Mouse (Mus musculus) right cerebral cortex, postnatal 10 days (tissue): ENCODE measurements at regions not wholly inside any gene's neighbourhood (a gene's known extent, or its start where the extent isn't known, plus 50 kb on each side); places are given as distances from the start of the nearest gene placed in this dataset.

Experiments used
- DNase-seq, 2 experiments: peaks; one replicate each; pipeline ENCODE4 v3.0.0; 2021; ENCODE audit warnings: low spot score in 2 of 2

- no peak for DNase-seq
These were observed 237.6 kb upstream of the Pabpc6 start for GRCm38 (mm10) chr17:9907077-9907476.

- peak; percentile 89 to 91 for DNase-seq
These were observed 236.3 kb upstream of the Pabpc6 start for GRCm38 (mm10) chr17:9905501-9906462.

- peak; percentile 59 to 60 for DNase-seq
These were observed 235.0 kb upstream of the Pabpc6 start for GRCm38 (mm10) chr17:9904525-9904991.

- peak in 1 of 2 experiments; percentile 47 for DNase-seq
These were observed 233.8 kb upstream of the Pabpc6 start for GRCm38 (mm10) chr17:9903313-9903712.

- no peak for DNase-seq
These were observed 227.4 kb upstream of the Pabpc6 start for GRCm38 (mm10) chr17:9896964-9897363.

- DNase-seq, result no peak
These were observed 226.2 kb upstream of the Pabpc6 start for GRCm38 (mm10) chr17:9895686-9896082.

- DNase-seq, result no peak
These were observed 225.5 kb upstream of the Pabpc6 start for GRCm38 (mm10) chr17:9894828-9895685.

- DNase-seq, result no peak
These were observed 224.4 kb upstream of the Pabpc6 start for GRCm38 (mm10) chr17:9893966-9894365.

- DNase-seq, result no peak
These were observed 223.3 kb upstream of the Pabpc6 start for GRCm38 (mm10) chr17:9892776-9893175.

- no peak for DNase-seq
These were observed 222.6 kb upstream of the Pabpc6 start for GRCm38 (mm10) chr17:9892141-9892540.

GRCm38 (mm10) chr17:9888494-9888893 is 219.0 kb upstream of the Pabpc6 start:
- no peak for DNase-seq

- DNase-seq, result no peak
These were observed 215.6 kb upstream of the Pabpc6 start for GRCm38 (mm10) chr17:9885110-9885509.

GRCm38 (mm10) chr17:9882639-9883226 is 213.2 kb upstream of the Pabpc6 start:
- DNase-seq, result no peak

GRCm38 (mm10) chr17:9879556-9880206 is 210.2 kb upstream of the Pabpc6 start:
- peak; percentile 44 to 75 for DNase-seq

GRCm38 (mm10) chr17:9873695-9874094 is 204.2 kb upstream of the Pabpc6 start:
- DNase-seq, result no peak

- no peak for DNase-seq
These were observed 200.7 kb upstream of the Pabpc6 start for GRCm38 (mm10) chr17:9870237-9870636.

- no peak for DNase-seq
These were observed 199.3 kb upstream of the Pabpc6 start for GRCm38 (mm10) chr17:9868747-9869281.

GRCm38 (mm10) chr17:9864254-9864653 is 194.7 kb upstream of the Pabpc6 start:
- DNase-seq, result no peak

GRCm38 (mm10) chr17:9861923-9862854 is 192.7 kb upstream of the Pabpc6 start:
- DNase-seq, result no peak

- peak in 1 of 2 experiments; percentile 66 for DNase-seq
These were observed 191.8 kb upstream of the Pabpc6 start for GRCm38 (mm10) chr17:9861346-9861745.
